Mouse (Mus musculus): ENCODE measurements around the gene Stox2. TPM values are rescaled to one million over a fixed set of nuclear protein-coding genes. Genes with fewer than 3 reads are reported as not detected.

Stox2 gene
- polyA plus RNA-seq, 1 experiment from 2014 or later = 36.9 TPM

DNA sequence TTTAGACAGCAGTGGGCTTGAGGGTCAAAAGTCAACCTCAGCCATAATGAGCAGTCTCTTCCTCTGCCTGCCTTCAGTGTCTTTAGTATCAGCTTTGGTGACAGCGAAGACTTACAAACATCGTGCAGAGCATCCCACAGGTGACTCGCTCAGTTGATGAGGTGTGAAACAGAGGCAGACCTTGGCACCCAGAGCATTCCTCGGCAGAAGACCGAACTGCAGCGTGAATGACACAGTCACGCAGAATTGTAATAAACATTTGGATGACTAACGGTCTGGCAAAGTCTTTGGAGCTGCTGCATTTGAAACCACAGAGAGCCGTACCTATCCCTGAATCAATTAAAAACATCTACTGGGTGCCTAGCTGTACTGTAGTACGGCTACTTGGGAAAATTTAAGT lies 225.0 kb downstream of the Stox2 start:
- no peak overlapping the region for H3K4me2 ChIP-seq (replicated peaks; ENCODE audit: low read depth, low read length)
- ATAC-seq (ENCODE audit: low FRiP score) (no peak), DNase-seq (ENCODE audit: low spot score) (no peak)
- no peaks in the 10 kb centered on the region for H3K36me3 ChIP-seq (ENCODE audit: control insufficient read depth, insufficient read depth, low read length)
- 72% methylated on average over 10 of the region's 10 CpGs for WGBS
- H3K27ac ChIP-seq (ENCODE audit: low read depth, low read length) = no peak overlapping the region
- H3K9ac ChIP-seq (ENCODE audit: low read depth, low read length) = no peak overlapping the region
- H3K27me3 ChIP-seq (ENCODE audit: control insufficient read depth, insufficient read depth, low read length) = no peaks in the 10 kb centered on the region
- H3K4me3 ChIP-seq (ENCODE audit: low read depth, low read length) = no peak overlapping the region
- H3K4me1 ChIP-seq (replicated peaks; ENCODE audit: control insufficient read depth, insufficient read depth, low read length) = peaks cover 3% of the 10 kb centered on the region
- H3K9me3 ChIP-seq (ENCODE audit: control insufficient read depth, low read length) = no peaks in the 10 kb centered on the region

DNA sequence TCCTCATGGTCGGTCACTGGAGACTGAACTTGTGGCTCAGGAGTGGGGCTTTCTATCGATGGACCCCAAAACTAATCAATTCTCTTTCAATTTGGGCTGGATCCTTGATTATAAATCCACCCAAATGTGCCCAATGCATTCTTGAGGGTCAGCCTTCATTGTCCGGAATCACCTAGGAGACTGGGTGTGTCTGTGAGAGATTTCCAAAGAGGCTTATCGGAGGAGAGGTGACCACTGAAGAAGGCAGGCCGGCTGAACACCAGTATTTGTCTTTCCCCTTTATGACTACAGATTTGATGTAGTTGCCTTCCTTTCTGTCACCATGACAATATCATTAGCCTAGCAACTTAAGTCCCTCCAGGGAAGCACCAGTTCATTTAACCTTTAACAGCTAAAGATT lies 225.8 kb downstream of the Stox2 start:
- Histone ChIP-seq H3K4me3 (ENCODE audit: low read depth, low read length) (no peak overlapping the region), H3K9me3 (ENCODE audit: control insufficient read depth, low read length) (no peaks in the 10 kb centered on the region), H3K9ac (ENCODE audit: low read depth, low read length) (no peak overlapping the region), H3K4me2 (replicated peaks; ENCODE audit: low read depth, low read length) (no peak overlapping the region), H3K27me3 (ENCODE audit: control insufficient read depth, insufficient read depth, low read length) (no peaks in the 10 kb centered on the region), H3K36me3 (ENCODE audit: control insufficient read depth, insufficient read depth, low read length) (no peaks in the 10 kb centered on the region), H3K27ac (ENCODE audit: low read depth, low read length) (no peak overlapping the region), H3K4me1 (replicated peaks; ENCODE audit: control insufficient read depth, insufficient read depth, low read length) (peaks cover 3% of the 10 kb centered on the region)
- 49% methylated on average over 5 of the region's 5 CpGs for WGBS
- DNase-seq (ENCODE audit: low spot score) (no peak), ATAC-seq (ENCODE audit: low FRiP score) (no peak)

DNA sequence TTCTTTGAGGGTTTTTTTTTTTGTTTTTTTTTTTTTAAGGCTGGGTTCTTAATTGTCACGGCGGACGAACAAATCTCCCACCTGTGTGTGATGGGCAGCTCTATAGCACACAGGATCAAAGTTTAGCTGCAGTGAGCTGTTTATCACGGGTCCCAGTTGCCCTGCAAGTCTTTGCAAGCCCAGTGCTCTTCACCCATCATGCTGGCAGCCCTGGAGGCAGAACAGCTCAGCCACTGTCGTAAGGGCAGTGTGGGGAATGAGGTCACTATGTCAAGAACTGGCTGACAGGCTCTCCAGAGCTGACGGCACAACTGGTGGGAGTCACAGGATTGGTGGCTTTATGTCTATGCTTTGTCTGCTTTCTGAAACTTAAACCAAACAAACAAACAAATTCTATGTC lies 227.6 kb downstream of the Stox2 start:
- 34% methylated on average over 6 of the region's 6 CpGs for WGBS
- H3K4me1 ChIP-seq (replicated peaks; ENCODE audit: control insufficient read depth, insufficient read depth, low read length) = peaks cover 3% of the 10 kb centered on the region
- peak; percentile 63; the same call in 1 of the 2 replicates for ATAC-seq (ENCODE audit: low FRiP score)
- no peaks in the 10 kb centered on the region for H3K36me3 ChIP-seq (ENCODE audit: control insufficient read depth, insufficient read depth, low read length)
- H3K27me3 ChIP-seq (ENCODE audit: control insufficient read depth, insufficient read depth, low read length) = no peaks in the 10 kb centered on the region
- no peak overlapping the region for H3K4me2 ChIP-seq (replicated peaks; ENCODE audit: low read depth, low read length)
- H3K4me3 ChIP-seq (ENCODE audit: low read depth, low read length) = no peak overlapping the region
- no peak overlapping the region for H3K9ac ChIP-seq (ENCODE audit: low read depth, low read length)
- DNase-seq (ENCODE audit: low spot score) = peak; percentile 56
- H3K27ac ChIP-seq (ENCODE audit: low read depth, low read length) = peak overlapping the region; percentile 7; the same call in 1 of the 2 replicates
- H3K9me3 ChIP-seq (ENCODE audit: control insufficient read depth, low read length) = no peaks in the 10 kb centered on the region

DNA sequence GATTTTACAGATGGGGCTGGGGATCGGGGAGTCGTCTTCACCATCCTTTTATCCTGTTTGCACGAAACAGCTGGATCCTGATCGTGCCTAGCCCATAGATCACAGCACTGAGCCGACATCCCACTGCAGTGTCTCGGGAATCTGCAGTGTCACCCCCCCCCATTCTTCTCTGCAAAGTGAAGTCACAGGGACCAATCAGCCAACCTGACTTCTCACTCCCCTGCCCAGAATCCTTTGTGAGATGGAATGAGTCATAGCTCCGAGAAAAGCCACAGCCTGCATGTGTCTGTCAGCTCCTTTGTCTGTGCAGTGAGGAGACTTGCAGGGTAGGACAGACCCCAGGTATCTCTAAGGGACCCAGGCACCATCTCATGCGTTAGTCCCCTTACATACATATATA lies 228.1 kb downstream of the Stox2 start:
- Histone ChIP-seq H3K9ac (ENCODE audit: low read depth, low read length) (no peak overlapping the region; the same call in 1 of the 2 replicates), H3K4me3 (ENCODE audit: low read depth, low read length) (no peak overlapping the region), H3K27me3 (ENCODE audit: control insufficient read depth, insufficient read depth, low read length) (no peaks in the 10 kb centered on the region), H3K36me3 (ENCODE audit: control insufficient read depth, insufficient read depth, low read length) (no peaks in the 10 kb centered on the region), H3K4me2 (replicated peaks; ENCODE audit: low read depth, low read length) (no peak overlapping the region), H3K9me3 (ENCODE audit: control insufficient read depth, low read length) (no peaks in the 10 kb centered on the region), H3K4me1 (replicated peaks; ENCODE audit: control insufficient read depth, insufficient read depth, low read length) (peaks cover 3% of the 10 kb centered on the region), H3K27ac (ENCODE audit: low read depth, low read length) (peak overlapping the region; percentile 7)
- DNase-seq (ENCODE audit: low spot score) = peak; percentile 48
- peak; percentile 68 for ATAC-seq (ENCODE audit: low FRiP score)
- WGBS = 25% methylated on average over 8 of the region's 8 CpGs

DNA sequence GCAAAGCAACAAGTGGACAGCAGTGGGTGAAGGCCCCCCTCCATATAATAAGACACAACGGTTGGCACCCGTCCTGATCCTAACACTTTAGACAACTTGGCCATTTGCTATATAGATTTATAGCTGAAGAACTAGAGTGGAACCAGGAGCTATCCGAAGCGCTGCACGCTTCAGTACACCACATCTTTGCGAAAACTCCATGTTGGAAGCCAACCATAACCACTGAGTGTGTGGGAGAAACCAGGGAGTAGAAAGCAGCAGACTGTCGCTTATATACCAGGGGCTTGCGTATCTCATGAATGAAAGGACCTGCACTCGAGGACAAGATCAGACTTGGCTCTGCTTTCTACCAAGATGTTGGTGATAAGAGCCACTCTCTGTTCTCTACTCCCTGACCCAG lies 234.0 kb downstream of the Stox2 start:
- DNase-seq (ENCODE audit: low spot score) (no peak), ATAC-seq (ENCODE audit: low FRiP score) (no peak)
- Histone ChIP-seq H3K4me2 (replicated peaks; ENCODE audit: low read depth, low read length) (no peak overlapping the region), H3K27me3 (ENCODE audit: control insufficient read depth, insufficient read depth, low read length) (no peaks in the 10 kb centered on the region), H3K9ac (ENCODE audit: low read depth, low read length) (no peak overlapping the region), H3K27ac (ENCODE audit: low read depth, low read length) (no peak overlapping the region), H3K36me3 (ENCODE audit: control insufficient read depth, insufficient read depth, low read length) (no peaks in the 10 kb centered on the region), H3K4me1 (replicated peaks; ENCODE audit: control insufficient read depth, insufficient read depth, low read length) (no peaks in the 10 kb centered on the region), H3K9me3 (ENCODE audit: control insufficient read depth, low read length) (no peaks in the 10 kb centered on the region), H3K4me3 (ENCODE audit: low read depth, low read length) (no peak overlapping the region)
- 92% methylated on average over 9 of the region's 9 CpGs for WGBS

DNA sequence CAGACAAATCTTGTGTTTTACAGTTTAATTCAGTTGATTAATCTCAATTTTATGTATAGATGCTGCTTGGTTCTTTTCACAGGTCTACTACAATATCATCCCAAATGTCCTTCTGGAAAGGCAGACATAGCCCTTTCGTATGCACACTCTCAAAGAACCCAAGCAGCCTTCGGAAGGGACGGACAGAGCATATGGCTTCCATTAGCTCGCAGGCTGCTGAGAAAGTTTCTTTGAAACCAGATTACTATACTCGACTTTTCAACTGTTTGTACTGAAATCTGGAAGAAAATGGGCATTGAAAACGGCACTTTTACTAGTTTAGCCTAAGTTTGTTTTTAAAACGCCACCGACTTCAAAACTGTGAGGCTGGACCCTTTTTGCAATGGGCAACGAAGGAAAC lies 234.9 kb downstream of the Stox2 start:
- no peak overlapping the region for H3K4me2 ChIP-seq (replicated peaks; ENCODE audit: low read depth, low read length)
- DNase-seq (ENCODE audit: low spot score) (no peak), ATAC-seq (ENCODE audit: low FRiP score) (no peak)
- H3K36me3 ChIP-seq (ENCODE audit: control insufficient read depth, insufficient read depth, low read length) = no peaks in the 10 kb centered on the region
- no peaks in the 10 kb centered on the region for H3K27me3 ChIP-seq (ENCODE audit: control insufficient read depth, insufficient read depth, low read length)
- H3K4me3 ChIP-seq (ENCODE audit: low read depth, low read length) = no peak overlapping the region
- no peaks in the 10 kb centered on the region for H3K9me3 ChIP-seq (ENCODE audit: control insufficient read depth, low read length)
- H3K9ac ChIP-seq (ENCODE audit: low read depth, low read length) = no peak overlapping the region
- H3K4me1 ChIP-seq (replicated peaks; ENCODE audit: control insufficient read depth, insufficient read depth, low read length) = no peaks in the 10 kb centered on the region
- no peak overlapping the region for H3K27ac ChIP-seq (ENCODE audit: low read depth, low read length)
- WGBS = 65% methylated on average over 9 of the region's 9 CpGs

DNA sequence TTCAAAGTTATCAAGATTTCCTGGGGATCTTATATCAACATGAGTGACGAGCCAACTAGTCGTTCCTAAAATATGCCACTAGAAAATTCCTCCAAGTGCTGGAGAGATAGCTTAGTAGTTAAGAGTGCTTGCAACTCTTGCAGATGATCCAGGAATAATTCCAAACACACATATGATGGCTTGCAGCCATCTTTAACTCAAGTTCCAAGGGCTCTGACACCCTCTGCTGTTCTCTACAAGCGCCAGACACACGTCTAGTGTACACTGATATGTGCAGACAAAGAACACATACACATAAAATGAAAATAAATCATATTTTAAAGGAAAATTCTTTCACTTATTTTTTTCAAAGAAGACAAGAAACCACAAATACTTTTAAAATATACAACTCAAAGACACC lies 237.9 kb downstream of the Stox2 start:
- no peak overlapping the region for H3K9ac ChIP-seq (ENCODE audit: low read depth, low read length)
- WGBS = 94% methylated on average over 4 of the region's 4 CpGs
- no peak for ATAC-seq (ENCODE audit: low FRiP score)

DNA sequence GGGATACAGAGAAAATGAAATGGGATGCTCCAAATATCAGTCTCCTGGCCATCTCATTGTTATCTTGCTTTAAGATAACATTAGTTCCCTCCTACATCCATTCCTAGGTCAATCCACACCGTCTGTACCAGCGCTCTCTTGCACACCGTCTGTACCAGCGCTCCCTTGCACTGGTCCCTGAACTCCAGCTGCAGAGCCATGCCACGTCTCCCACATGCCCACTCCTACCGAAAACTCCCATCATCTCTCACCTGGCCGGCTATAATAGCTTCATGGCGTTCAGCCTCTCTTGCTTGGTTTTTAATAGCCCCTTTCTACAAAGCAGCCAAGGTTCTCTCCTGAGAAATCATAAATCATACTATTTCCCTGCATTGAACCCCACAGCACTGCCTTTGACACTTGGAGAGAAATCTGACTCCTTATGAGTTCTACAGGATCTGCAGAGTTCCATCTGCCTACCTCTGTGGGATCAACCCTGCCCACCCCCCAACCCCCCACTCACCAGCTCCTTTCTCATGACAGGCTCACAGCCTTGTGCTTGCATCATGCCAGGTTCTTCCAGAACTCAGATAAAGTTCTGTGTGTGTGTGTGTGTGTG lies 239.4 kb downstream of the Stox2 start:
- no peaks in the 10 kb centered on the region for H3K27me3 ChIP-seq (ENCODE audit: control insufficient read depth, insufficient read depth, low read length)
- no peak overlapping the region for H3K9ac ChIP-seq (ENCODE audit: low read depth, low read length)
- H3K27ac ChIP-seq (ENCODE audit: low read depth, low read length) = no peak overlapping the region
- H3K4me1 ChIP-seq (replicated peaks; ENCODE audit: control insufficient read depth, insufficient read depth, low read length) = peaks cover 5% of the 10 kb centered on the region; the same call in 1 of the 2 replicates
- H3K4me3 ChIP-seq (ENCODE audit: low read depth, low read length) = no peak overlapping the region
- no peak for ATAC-seq (ENCODE audit: low FRiP score)
- no peaks in the 10 kb centered on the region for H3K36me3 ChIP-seq (ENCODE audit: control insufficient read depth, insufficient read depth, low read length)
- no peak overlapping the region for H3K4me2 ChIP-seq (replicated peaks; ENCODE audit: low read depth, low read length)
- no peak for DNase-seq (ENCODE audit: low spot score)
- no peaks in the 10 kb centered on the region for H3K9me3 ChIP-seq (ENCODE audit: control insufficient read depth, low read length)
- WGBS = 87% methylated on average over 8 of the region's 8 CpGs

More for the DNA sequence above, 237.9 kb downstream of the Stox2 start:
- DNase-seq (ENCODE audit: low spot score) = no peak
- Histone ChIP-seq H3K27me3 (ENCODE audit: control insufficient read depth, insufficient read depth, low read length) (no peaks in the 10 kb centered on the region), H3K4me2 (replicated peaks; ENCODE audit: low read depth, low read length) (no peak overlapping the region), H3K4me3 (ENCODE audit: low read depth, low read length) (no peak overlapping the region), H3K27ac (ENCODE audit: low read depth, low read length) (no peak overlapping the region), H3K9me3 (ENCODE audit: control insufficient read depth, low read length) (no peaks in the 10 kb centered on the region), H3K4me1 (replicated peaks; ENCODE audit: control insufficient read depth, insufficient read depth, low read length) (peaks cover 5% of the 10 kb centered on the region; the same call in 1 of the 2 replicates), H3K36me3 (ENCODE audit: control insufficient read depth, insufficient read depth, low read length) (no peaks in the 10 kb centered on the region)

DNA sequence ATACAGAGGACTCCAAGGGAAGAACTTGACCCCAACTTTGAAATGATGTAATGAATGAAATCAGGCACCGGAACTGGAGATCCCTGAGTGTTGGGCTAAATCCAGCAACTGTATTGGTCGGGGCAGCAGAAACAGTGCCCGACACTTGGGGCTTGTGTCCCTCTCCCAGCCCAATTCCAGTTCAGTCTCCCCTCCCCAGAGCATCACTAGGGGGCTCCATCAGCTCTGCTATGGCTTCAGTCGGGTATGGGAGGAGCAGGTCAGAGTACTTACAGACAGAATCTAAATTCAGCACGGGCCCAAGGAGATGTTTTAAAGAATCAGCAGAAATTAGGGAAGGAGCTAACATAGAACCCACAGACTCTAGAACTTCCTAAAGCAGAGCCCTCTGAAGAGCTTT lies 240.7 kb downstream of the Stox2 start:
- 88% methylated on average over 5 of the region's 5 CpGs for WGBS
- no peak overlapping the region for H3K4me3 ChIP-seq (ENCODE audit: low read depth, low read length)
- H3K4me2 ChIP-seq (replicated peaks; ENCODE audit: low read depth, low read length) = no peak overlapping the region
- H3K27ac ChIP-seq (ENCODE audit: low read depth, low read length) = no peak overlapping the region
- H3K9ac ChIP-seq (ENCODE audit: low read depth, low read length) = no peak overlapping the region
- no peaks in the 10 kb centered on the region for H3K27me3 ChIP-seq (ENCODE audit: control insufficient read depth, insufficient read depth, low read length)
- ATAC-seq (ENCODE audit: low FRiP score) (no peak), DNase-seq (ENCODE audit: low spot score) (no peak)
- no peaks in the 10 kb centered on the region for H3K9me3 ChIP-seq (ENCODE audit: control insufficient read depth, low read length)
- peaks cover 5% of the 10 kb centered on the region; the same call in 1 of the 2 replicates for H3K4me1 ChIP-seq (replicated peaks; ENCODE audit: control insufficient read depth, insufficient read depth, low read length)
- peaks cover 5% of the 10 kb centered on the region for H3K36me3 ChIP-seq (ENCODE audit: control insufficient read depth, insufficient read depth, low read length)

All from hindbrain, embryonic 11.5 days (tissue).